Mouse (Mus musculus) embryonic facial prominence, embryonic 10.5 days (tissue): ENCODE results near the gene Ern1. TPM values are rescaled to one million over a fixed set of nuclear protein-coding genes. Genes with fewer than 3 reads are reported as not detected.

Experiments
- DNase-seq: peaks from one replicate; pipeline ENCODE4 v3.0.0-alpha.2; 2017; ENCODE audit warnings: low spot score
- H3K27ac ChIP-seq: fragments of 300-500 bp; sonication (generic); replicated peaks from 2 replicates; pipeline ENCODE4 v1.5.1; 2016; ENCODE audit warnings: mild to moderate bottlenecking
- H3K27me3 ChIP-seq: fragments of 300-500 bp; sonication (generic); replicated peaks from 2 replicates; pipeline ENCODE4 v1.6.1; 2016; ENCODE audit warnings: low read depth, mild to moderate bottlenecking; ENCODE audit not compliant: poor library complexity, severe bottlenecking
- H3K36me3 ChIP-seq: fragments of 300-500 bp; sonication (generic); replicated peaks from 2 replicates; pipeline ENCODE4 v1.6.1; 2016; ENCODE audit warnings: mild to moderate bottlenecking, moderate library complexity
- H3K4me1 ChIP-seq: fragments of 300-500 bp; sonication (generic); 2 replicates; pipeline ENCODE4 v1.6.1; 2016
- H3K4me3 ChIP-seq: fragments of 300-500 bp; sonication (generic); 2 replicates; pipeline ENCODE4 v1.5.1; 2016; ENCODE audit warnings: mild to moderate bottlenecking, moderate library complexity
- H3K9me3 ChIP-seq: fragments of 300-500 bp; sonication (generic); 2 replicates; pipeline ENCODE4 v1.6.1; 2016; ENCODE audit warnings: mild to moderate bottlenecking
- WGBS: fragments of 180-500 bp; shearing (Covaris S2); methylation state at CpG from one replicate; pipeline ENCODE4 v1.1.7; 2016; 5-methylcytosine and 5-hydroxymethylcytosine counted together
- polyA plus RNA-seq: library from polyadenylated mRNA; unstranded; fragments of >200 nt; fragmentation: Nextera tagmentation; extraction: Ambion mirVana; gene quantifications from 2 replicates; pipeline ENCODE4 v1.2.1, GENCODE M21; 2016

The Ern1 gene
- polyA plus RNA-seq, 1 experiment from 2014 or later = 5.5 TPM

GRCm38 (mm10) chr11:106518391-106518790 lies 30.7 kb upstream of the Ern1 start:
- Histone ChIP-seq H3K27ac (no peak overlapping the region), H3K36me3 (no peaks in the 10 kb centered on the region), H3K27me3 (0 out of 2 replicates have a peak, but pooled peaks cover under 1% of the 10 kb centered on the region), H3K4me3 (no peak overlapping the region), H3K4me1 (peaks cover 75% of the 10 kb centered on the region), H3K9me3 (no peaks in the 10 kb centered on the region)
- DNase-seq = peak; percentile 24
- 32% methylated on average over 4 of the region's 4 CpGs for whole genome bisulfite sequencing

- peaks cover 58% of the 10 kb centered on the region for H3K4me1 ChIP-seq
- H3K27ac ChIP-seq = peak overlapping the region; percentile 52; the same call in 1 of the 2 replicates
- WGBS = 81% methylated on average over 16 of the region's 16 CpGs
Observed at GRCm38 (mm10) chr11:106515079-106515745, 27.6 kb upstream of the Ern1 start.

GRCm38 (mm10) chr11:106514446-106514845 lies 26.8 kb upstream of the Ern1 start:
- Histone ChIP-seq H3K9me3 (no peaks in the 10 kb centered on the region), H3K36me3 (peaks cover 19% of the 10 kb centered on the region), H3K27ac (peak overlapping the region; percentile 41; the same call in 1 of the 2 replicates), H3K4me1 (peaks cover 50% of the 10 kb centered on the region), H3K27me3 (no peaks in the 10 kb centered on the region), H3K4me3 (no peak overlapping the region)
- no peak for DNase-seq
- WGBS = 50% methylated on average over 5 of the region's 5 CpGs

More at GRCm38 (mm10) chr11:106515079-106515745, 27.6 kb upstream of the Ern1 start:
- H3K9me3 ChIP-seq = no peaks in the 10 kb centered on the region
- H3K27me3 ChIP-seq = no peaks in the 10 kb centered on the region
- H3K36me3 ChIP-seq = peaks cover 14% of the 10 kb centered on the region
- no peak overlapping the region for H3K4me3 ChIP-seq
- DNase-seq = peak; percentile 16

GRCm38 (mm10) chr11:106513166-106513565 lies 25.5 kb upstream of the Ern1 start:
- H3K4me1 ChIP-seq = peaks cover 37% of the 10 kb centered on the region
- peak overlapping the region; percentile 40 for H3K27ac ChIP-seq
- no peaks in the 10 kb centered on the region for H3K27me3 ChIP-seq
- peak; percentile 52 for DNase-seq
- peaks cover 32% of the 10 kb centered on the region for H3K36me3 ChIP-seq
- H3K4me3 ChIP-seq = no peak overlapping the region
- 48% methylated on average over 2 of the region's 2 CpGs for WGBS
- no peaks in the 10 kb centered on the region for H3K9me3 ChIP-seq

- Histone ChIP-seq H3K27me3 (no peaks in the 10 kb centered on the region), H3K4me3 (no peak overlapping the region), H3K27ac (no peak overlapping the region), H3K4me1 (peaks cover 26% of the 10 kb centered on the region), H3K36me3 (peaks cover 38% of the 10 kb centered on the region), H3K9me3 (no peaks in the 10 kb centered on the region)
- 92% methylated on average over 7 of the region's 7 CpGs for WGBS
- DNase-seq = no peak
Observed at GRCm38 (mm10) chr11:106512006-106512390, 24.3 kb upstream of the Ern1 start.

- Histone ChIP-seq H3K4me1 (peaks cover 25% of the 10 kb centered on the region), H3K9me3 (no peaks in the 10 kb centered on the region)
Observed at GRCm38 (mm10) chr11:106511236-106512005, 23.8 kb upstream of the Ern1 start.

GRCm38 (mm10) chr11:106507638-106508037 lies 20.0 kb upstream of the Ern1 start:
- H3K27ac ChIP-seq = no peak overlapping the region
- H3K9me3 ChIP-seq = no peaks in the 10 kb centered on the region
- peaks cover 40% of the 10 kb centered on the region for H3K36me3 ChIP-seq
- no peaks in the 10 kb centered on the region for H3K27me3 ChIP-seq
- 0 out of 2 replicates have a peak, but pooled peaks cover 1% of the 10 kb centered on the region for H3K4me1 ChIP-seq
- no peak overlapping the region for H3K4me3 ChIP-seq
- 88% methylated on average over 7 of the region's 7 CpGs for WGBS
- no peak for DNase-seq

More at GRCm38 (mm10) chr11:106511236-106512005, 23.8 kb upstream of the Ern1 start:
- WGBS = 91% methylated on average over 14 of the region's 14 CpGs
- peaks cover 39% of the 10 kb centered on the region for H3K36me3 ChIP-seq
- H3K4me3 ChIP-seq = no peak overlapping the region
- no peak overlapping the region for H3K27ac ChIP-seq
- H3K27me3 ChIP-seq = no peaks in the 10 kb centered on the region
- DNase-seq = no peak

GRCm38 (mm10) chr11:106506211-106506610 lies 18.6 kb upstream of the Ern1 start:
- no peak overlapping the region for H3K27ac ChIP-seq
- H3K36me3 ChIP-seq = peaks cover 35% of the 10 kb centered on the region
- peaks cover 14% of the 10 kb centered on the region for H3K4me1 ChIP-seq
- H3K9me3 ChIP-seq = no peaks in the 10 kb centered on the region
- 86% methylated on average over 6 of the region's 6 CpGs for WGBS
- no peaks in the 10 kb centered on the region for H3K27me3 ChIP-seq
- DNase-seq = no peak
- no peak overlapping the region for H3K4me3 ChIP-seq

- Histone ChIP-seq H3K4me3 (no peak overlapping the region), H3K27me3 (no peaks in the 10 kb centered on the region), H3K36me3 (peaks cover 18% of the 10 kb centered on the region), H3K4me1 (peaks cover 17% of the 10 kb centered on the region), H3K27ac (no peak overlapping the region), H3K9me3 (no peaks in the 10 kb centered on the region)
- no peak for DNase-seq
Observed at GRCm38 (mm10) chr11:106504129-106504528, 16.5 kb upstream of the Ern1 start.

GRCm38 (mm10) chr11:106503425-106503717 lies 15.7 kb upstream of the Ern1 start:
- Histone ChIP-seq H3K27me3 (no peaks in the 10 kb centered on the region), H3K27ac (no peak overlapping the region), H3K36me3 (peaks cover 10% of the 10 kb centered on the region), H3K4me3 (no peak overlapping the region), H3K9me3 (no peaks in the 10 kb centered on the region), H3K4me1 (peaks cover 17% of the 10 kb centered on the region)
- no peak for DNase-seq
- WGBS = 85% methylated on average over 4 of the region's 4 CpGs

- Histone ChIP-seq H3K27me3 (no peaks in the 10 kb centered on the region), H3K27ac (peak overlapping the region; percentile 51), H3K9me3 (no peaks in the 10 kb centered on the region), H3K4me1 (peaks cover 17% of the 10 kb centered on the region), H3K4me3 (0 out of 2 replicates have a peak overlapping the region, but pooled peaks have one; percentile 86), H3K36me3 (peaks cover 7% of the 10 kb centered on the region)
- no peak for DNase-seq
- WGBS = 59% methylated on average over 13 of the region's 13 CpGs
Observed at GRCm38 (mm10) chr11:106502631-106503424, 15.2 kb upstream of the Ern1 start.

GRCm38 (mm10) chr11:106502159-106502505 lies 14.5 kb upstream of the Ern1 start:
- H3K36me3 ChIP-seq = 0 out of 2 replicates have a peak, but pooled peaks cover 2% of the 10 kb centered on the region
- H3K4me1 ChIP-seq = peaks cover 17% of the 10 kb centered on the region
- no peak for DNase-seq
- peak overlapping the region; percentile 99 for H3K27ac ChIP-seq
- H3K9me3 ChIP-seq = no peaks in the 10 kb centered on the region
- H3K27me3 ChIP-seq = no peaks in the 10 kb centered on the region
- peak overlapping the region; percentile 86 for H3K4me3 ChIP-seq
